In the genomic region with DNA sequence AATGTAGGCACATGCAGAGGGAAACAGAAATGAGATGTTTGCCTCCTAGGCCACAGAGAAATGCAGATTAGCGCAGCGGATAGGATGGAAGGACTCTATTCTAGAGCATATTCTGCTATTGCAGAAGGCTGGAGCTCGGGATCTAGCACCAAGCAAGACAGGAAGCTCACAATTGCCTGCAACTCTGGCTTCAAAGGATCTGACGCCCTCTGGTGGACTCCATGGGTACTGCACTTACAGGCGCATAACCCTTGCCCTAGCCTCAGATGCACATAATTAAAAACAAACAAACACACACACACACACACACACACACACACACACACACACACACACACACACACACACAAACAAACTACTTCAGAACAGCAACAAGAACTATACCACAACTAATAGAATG, we compare ENCODE assay signal across 8 mouse cellular contexts.
A peak's percentile ranks its signal among the peaks of the same experiment; 100 is the strongest.
DNase-seq lines count a peak whose midpoint lies in the region; ATAC-seq and TF ChIP-seq lines count a peak whose summit lies in the region.

No protein-coding gene starts in this region.

- no peaks in the 10 kb centered on the region for H3K27me3 ChIP-seq in kidney, adult 2 months (replicated peaks; ENCODE audit: control insufficient read depth, insufficient read depth, low read length)
- H3K27me3 ChIP-seq in kidney, embryonic 15.5 days = no peaks in the 10 kb centered on the region
- no peaks in the 10 kb centered on the region for H3K27me3 ChIP-seq in CH12.LX (replicated peaks)

- no peaks in the 10 kb centered on the region for H3K9me3 ChIP-seq in kidney, embryonic 15.5 days (replicated peaks)
- H3K9me3 ChIP-seq in CH12.LX (replicated peaks; ENCODE audit: low read length) = no peaks in the 10 kb centered on the region

- TF ChIP-seq CTCF in kidney, adult 2 months (conservative IDR thresholded peaks at IDR 0.05; ENCODE audit: insufficient read depth, insufficient read length, low read depth, low read length) = peak; percentile 47
- peak; percentile 58 to 84 for TF ChIP-seq CTCF in CH12.LX (conservative IDR thresholded peaks at IDR 0.05 in 1 of 2, IDR thresholded peaks at IDR 0.05 in 1 of 2; ENCODE audit: low read depth in 2 of 2, low read length in 2 of 2)

- no peak for TF ChIP-seq POLR2A in kidney, adult 2 months (IDR thresholded peaks at IDR 0.05; ENCODE audit: low read depth, low read length)
- TF ChIP-seq POLR2A in CH12.LX (IDR thresholded peaks at IDR 0.05; ENCODE audit: low read depth, low read length) = no peak

- dilution Hi-C loops in CH12.LX (cut with MboI; ENCODE audit: extremely low pct_ligation_motif_present, extremely low pct_unique_long_range_greater_than_20kb, low sequenced_read_pairs) = no loop called here

- WGBS in kidney, adult 2 months = 71% methylated on average over 5 of the region's 5 CpGs
- WGBS in kidney, embryonic 15.5 days = 82% methylated on average over 5 of the region's 5 CpGs

- no peaks in the 10 kb centered on the region for H3K79me2 ChIP-seq in CH12.LX (replicated peaks; ENCODE audit: control insufficient read depth, extremely low read depth, insufficient read depth, poor library complexity, severe bottlenecking)

- no peaks in the 10 kb centered on the region for H3K36me3 ChIP-seq in kidney, adult 2 months (ENCODE audit: control insufficient read depth, insufficient read depth, low read length)
- no peaks in the 10 kb centered on the region for H3K36me3 ChIP-seq in kidney, embryonic 15.5 days
- peaks cover 0 to 24% of the 10 kb centered on the region in 2 experiments for H3K36me3 ChIP-seq in CH12.LX (replicated peaks in 1 of 2; ENCODE audit: control insufficient read depth in 1 of 2, insufficient read depth in 1 of 2, low read length in 1 of 2)

- peak; percentile 44 for TF ChIP-seq RAD21 in CH12.LX (IDR thresholded peaks at IDR 0.05; ENCODE audit: low read depth, low read length)

- H3K27ac ChIP-seq in kidney, adult 2 months (ENCODE audit: insufficient read depth, low read depth, low read length) = no peak overlapping the region
- H3K27ac ChIP-seq in kidney, embryonic 15.5 days = no peak overlapping the region
- H3K27ac ChIP-seq in CH12.LX (ENCODE audit: insufficient read depth, low read depth) = no peak overlapping the region

- in situ Hi-C loops in CH12.LX (cut with MboI; ENCODE audit: low pct_ligation_motif_present, low pct_unique_long_range_greater_than_20kb, low sequenced_read_pairs) = loop anchor here (25.0 kb wide), 2 partner anchors 424 to 774 kb away; no protein-coding TSS in a partner anchor

- no peak for ATAC-seq in kidney, embryonic 15.5 days (replicated peaks; ENCODE audit: low FRiP score)

- H3K4me1 ChIP-seq in kidney, adult 2 months (ENCODE audit: control insufficient read depth, insufficient read depth, low read length) = no peaks in the 10 kb centered on the region
- peaks cover 4% of the 10 kb centered on the region for H3K4me1 ChIP-seq in kidney, embryonic 15.5 days
- H3K4me1 ChIP-seq in CH12.LX (ENCODE audit: control insufficient read depth in 1 of 2, insufficient read depth in 2 of 2) = peaks cover 0 to 7% of the 10 kb centered on the region in 2 experiments; a peak in 2 of 4 replicates

- H3K9ac ChIP-seq in kidney, embryonic 15.5 days = no peak overlapping the region
- no peak overlapping the region for H3K9ac ChIP-seq in CH12.LX (ENCODE audit: insufficient read depth, low read depth)

- intact Hi-C loops in gastrocnemius, postnatal 36 days (cut with DNase I) = no loop called here

- H3K4me2 ChIP-seq in kidney, embryonic 15.5 days = no peak overlapping the region
- H3K4me2 ChIP-seq in CH12.LX (ENCODE audit: insufficient read depth, low read depth, poor library complexity, severe bottlenecking) = no peak overlapping the region

- H3K4me3 ChIP-seq in kidney, adult 2 months (ENCODE audit: insufficient read depth, low read depth, low read length) = no peak overlapping the region
- no peak overlapping the region for H3K4me3 ChIP-seq in kidney, embryonic 15.5 days (replicated peaks)
- H3K4me3 ChIP-seq in CH12.LX (replicated peaks in 1 of 3; ENCODE audit: low read depth in 2 of 3, low read length in 2 of 3, poor library complexity in 1 of 3) = no peak overlapping the region

- TF ChIP-seq EP300 in CH12.LX (IDR thresholded peaks at IDR 0.05; ENCODE audit: low read length) = no peak

- DNase-seq in kidney, adult 2 months = peak; percentile 5
- DNase-seq in CH12.LX (ENCODE audit: extremely low read depth) = peak; percentile 48
- peak; percentile 38 for DNase-seq in WW6 (ENCODE audit: low read depth, low spot score)
- peak; percentile 53 to 57 for DNase-seq in kidney, postnatal 4 days
- peak; percentile 12 to 39 for DNase-seq in thymus, postnatal 10 days (ENCODE audit: low spot score in 2 of 2)
- DNase-seq in gastrocnemius, postnatal 36 days = no peak
- DNase-seq in heart, adult 9 months (ENCODE audit: low spot score in 2 of 2) = no peak

TF ChIP-seq in CH12.LX, 34 proteins besides CTCF, POLR2A, EP300 and RAD21:
- peak; percentile 47 for TF ChIP-seq SMC3 (IDR thresholded peaks at IDR 0.05; ENCODE audit: low read depth, low read length)
- TF ChIP-seq USF1 (IDR thresholded peaks at IDR 0.05; ENCODE audit: low read depth, low read length) = no peak

Comparison
In these comparisons a context has a peak if more than half of its experiments do, and no peak if none do; other contexts are left out.
1. DNase-seq: peak in kidney, adult 2 months (single experiment), CH12.LX (single experiment), WW6 (single experiment), kidney, postnatal 4 days (2 of 2) and thymus, postnatal 10 days (2 of 2); none in gastrocnemius, postnatal 36 days (0 of 2) and heart, adult 9 months (0 of 2).